Mouse (Mus musculus): ENCODE measurements around the gene Ifit3b. TPM values are rescaled to one million over a fixed set of nuclear protein-coding genes. Genes with fewer than 3 reads are reported as not detected.
A peak's percentile ranks its signal among the peaks of the same experiment; 100 is the strongest.
"Not testable (repeated sequence)": the region's sequence is repeated elsewhere in the genome, so short reads cannot be mapped to it uniquely, and the experiment has no call there.

Gene Ifit3b
- polyA plus RNA-seq (2017; shearing (Covaris generic)) = 10 to 100 TPM in 1 of 2 experiments, 1 to 10 TPM in 1; 9.3 to 14.8 TPM

DNA sequence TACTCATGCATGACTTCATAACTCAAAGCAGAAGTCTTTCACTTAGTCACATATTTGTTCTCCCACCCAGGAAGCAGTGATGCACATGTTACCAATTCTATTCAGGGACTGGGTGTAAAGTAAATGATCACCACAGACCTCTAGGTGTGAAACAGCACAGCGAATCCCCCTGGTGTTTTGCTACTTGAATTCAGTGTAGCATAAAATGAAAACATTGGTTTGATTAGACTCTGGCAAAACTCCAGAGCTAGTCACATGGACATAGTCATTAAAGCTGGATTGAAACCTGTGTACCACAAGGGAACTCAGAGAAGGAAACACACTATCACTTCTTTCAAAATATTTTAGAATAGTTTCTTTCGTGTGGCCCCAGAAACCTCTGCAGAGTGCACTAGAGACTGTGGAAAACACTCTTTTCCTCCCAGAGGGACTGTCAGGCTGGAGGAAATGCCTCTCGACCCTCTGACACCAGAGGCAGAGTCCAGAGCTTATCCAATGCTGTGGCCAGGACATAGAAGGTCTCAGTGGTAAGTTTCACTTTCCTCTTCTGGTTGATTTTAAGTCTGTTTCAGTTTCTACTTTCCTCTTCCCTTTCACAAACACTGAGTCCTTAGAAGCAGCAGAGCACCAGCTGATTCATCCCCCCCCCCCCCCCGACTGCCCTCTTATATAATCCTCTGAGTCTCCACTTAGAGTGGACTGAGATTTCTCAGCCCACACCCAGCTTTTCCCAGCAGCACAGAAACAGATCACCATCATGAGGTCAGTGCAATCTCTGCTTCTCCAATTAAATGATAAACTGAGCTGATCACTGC, at the start of gene Ifit3b:
TSS of gene Ifit3b (plus strand) at position 734 of the 815 bp plus-strand sequence.
- ATAC-seq = peak; percentile 76

- ATAC-seq = peak; percentile 71
Observed at GRCm38 (mm10) chr19:34562556-34562955, 45.2 kb upstream of the Ifit3b start.

DNA sequence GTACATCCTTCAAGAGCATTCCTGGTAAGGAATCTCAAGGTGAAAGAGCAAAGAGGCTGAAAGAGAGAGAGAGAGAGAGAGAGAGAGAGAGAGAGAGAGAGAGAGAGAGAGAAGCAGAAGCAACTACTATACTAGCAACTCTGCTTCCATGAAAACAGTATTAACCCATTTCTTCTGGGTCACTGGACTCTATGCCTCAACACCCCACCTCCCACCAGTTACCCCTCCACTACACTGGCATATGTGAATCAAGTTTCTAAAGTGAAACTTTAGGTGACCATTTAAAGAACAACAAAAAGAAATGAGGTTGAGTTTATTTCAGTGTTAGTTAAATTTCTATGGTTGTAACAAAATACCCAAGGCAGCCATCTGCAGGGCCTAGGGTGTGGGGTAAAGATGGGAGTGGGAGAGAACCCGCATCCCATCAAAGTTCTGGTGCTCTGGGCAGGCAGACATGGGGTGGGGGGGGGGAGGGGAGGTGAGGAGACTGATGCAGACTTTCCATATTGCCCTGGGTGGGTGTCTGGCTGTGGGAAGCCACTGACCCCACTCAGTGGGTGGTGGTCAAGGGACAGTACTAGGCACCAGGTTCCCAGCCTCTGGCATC, 41.5 kb upstream of the Ifit3b start:
- no peak for ATAC-seq

DNA sequence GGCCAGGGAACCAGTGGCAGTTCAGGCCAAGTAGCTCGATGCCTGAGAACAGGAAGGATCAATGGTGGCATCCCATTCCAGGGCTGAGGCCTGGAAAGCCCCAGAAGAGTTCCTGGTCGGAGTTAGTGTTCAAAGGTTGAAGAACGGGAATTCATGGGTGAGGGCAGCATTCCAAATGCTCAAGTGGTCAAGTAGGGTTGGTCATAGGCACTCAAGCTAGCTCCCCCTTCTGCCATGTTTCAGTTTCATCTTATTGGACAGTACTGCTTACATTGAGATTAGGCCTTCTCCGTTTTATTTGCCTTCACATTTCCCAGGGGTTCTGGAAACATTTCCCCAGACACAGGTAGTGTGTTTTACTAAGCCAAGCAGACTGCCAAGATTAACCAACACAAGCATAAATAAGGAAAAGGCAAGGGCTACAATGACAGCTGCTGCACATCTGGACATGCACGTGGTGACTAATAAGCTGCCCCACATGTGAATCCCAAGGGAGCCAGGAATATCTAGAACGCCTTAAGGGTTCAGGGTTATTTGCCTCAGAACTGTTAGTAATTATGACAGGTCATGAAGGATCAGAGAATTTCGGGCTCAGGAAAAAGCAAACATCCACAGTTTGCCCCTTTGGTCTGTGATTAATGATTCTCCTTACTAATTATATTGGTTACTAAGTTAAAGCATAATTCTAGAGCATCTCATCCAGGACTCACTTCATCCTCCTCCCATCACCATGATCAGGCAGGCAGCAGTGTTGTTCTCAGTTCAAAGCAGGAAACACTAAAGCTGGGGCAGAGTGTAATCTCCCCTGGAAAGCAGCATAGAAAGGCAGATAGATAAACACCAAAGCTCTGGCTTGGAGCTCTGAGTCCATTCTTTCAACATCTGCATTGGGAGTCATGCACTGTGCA, 38.5 kb upstream of the Ifit3b start:
- ATAC-seq = no peak

DNA sequence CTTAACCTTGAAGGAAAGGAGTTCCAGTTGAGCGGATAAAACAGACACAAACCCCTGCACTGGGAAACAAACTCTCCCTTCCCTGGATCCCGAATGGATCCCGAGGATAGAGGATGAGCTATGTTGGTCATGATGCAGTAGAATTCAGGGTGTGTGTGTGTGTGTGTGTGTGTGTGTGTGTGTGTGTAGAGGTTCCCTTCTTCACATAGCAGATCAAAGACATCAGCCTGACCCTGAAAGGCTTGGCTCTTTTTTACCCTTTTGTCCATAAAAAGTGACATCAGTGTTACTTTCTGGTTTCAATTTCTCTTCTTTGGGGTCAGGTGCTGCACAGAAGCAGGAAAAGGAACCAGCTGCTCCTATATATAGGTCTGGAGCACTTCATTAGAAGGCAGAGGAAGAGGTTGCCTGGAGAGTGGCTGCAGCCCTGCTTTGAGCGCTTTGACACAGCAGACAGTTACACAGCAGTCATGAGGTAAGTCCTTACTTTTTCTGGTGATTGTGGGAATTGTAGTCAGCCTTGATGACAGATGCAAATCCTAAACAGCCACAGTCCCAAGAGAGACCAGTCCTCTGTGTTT, 37.8 kb upstream of the Ifit3b start:
- peak; percentile 49 for ATAC-seq

DNA sequence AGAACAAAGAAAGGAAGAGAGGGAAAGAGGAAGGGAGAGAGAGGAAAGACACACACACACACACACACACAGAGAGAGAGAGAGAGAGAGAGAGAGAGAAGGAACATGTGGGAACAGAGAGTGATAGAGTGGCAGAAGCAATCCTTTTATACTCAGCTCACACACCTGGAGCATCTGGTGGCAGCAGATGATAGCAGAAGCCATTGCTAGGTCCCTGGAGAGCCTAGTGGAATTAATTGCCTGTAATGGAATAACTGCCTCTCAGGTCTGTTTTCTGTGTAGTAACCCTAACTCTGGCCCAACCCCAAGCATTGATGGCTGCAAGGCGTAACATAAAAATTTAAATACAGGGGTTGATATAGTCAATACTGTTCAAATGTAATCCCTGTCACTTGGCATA, 36.7 kb upstream of the Ifit3b start:
- no peak for ATAC-seq

- no peak for ATAC-seq
Observed at GRCm38 (mm10) chr19:34573650-34574049, 34.1 kb upstream of the Ifit3b start.

GRCm38 (mm10) chr19:34577121-34577520, 30.6 kb upstream of the Ifit3b start:
- ATAC-seq = no peak

- peak; percentile 66 for ATAC-seq
Observed at GRCm38 (mm10) chr19:34582696-34583095, 25.1 kb upstream of the Ifit3b start.

DNA sequence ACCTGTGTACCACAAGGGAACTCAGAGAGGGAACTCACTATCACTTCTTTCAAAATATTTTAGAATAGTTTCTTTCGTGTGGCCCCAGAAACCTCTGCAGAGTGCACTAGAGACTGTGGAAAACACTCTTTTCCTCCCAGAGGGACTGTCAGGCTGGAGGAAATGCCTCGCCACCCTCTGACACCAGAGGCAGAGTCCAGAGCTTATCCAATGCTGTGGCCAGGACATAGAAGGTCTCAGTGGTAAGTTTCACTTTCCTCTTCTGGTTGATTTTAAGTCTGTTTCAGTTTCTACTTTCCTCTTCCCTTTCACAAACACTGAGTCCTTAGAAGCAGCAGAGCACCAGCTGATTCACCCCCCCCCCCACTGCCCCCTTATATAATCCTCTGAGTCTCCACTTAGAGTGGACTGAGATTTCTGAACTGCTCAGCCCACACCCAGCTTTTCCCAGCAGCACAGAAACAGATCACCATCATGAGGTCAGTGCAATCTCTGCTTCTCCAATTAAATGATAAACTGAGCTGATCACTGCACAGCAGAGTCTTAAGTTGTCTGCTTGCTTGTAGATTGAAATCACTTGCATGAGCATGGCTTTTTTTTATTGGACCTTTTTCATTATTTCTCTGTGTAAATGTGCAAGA, 24.5 kb upstream of the Ifit3b start, which contains the start of gene Ifit3:
TSS of gene Ifit3 (plus strand) at position 406 of the 641 bp plus-strand sequence.
- ATAC-seq = peak; percentile 72

GRCm38 (mm10) chr19:34585740-34586458, 21.9 kb upstream of the Ifit3b start:
- ATAC-seq = not testable (repeated sequence)

DNA sequence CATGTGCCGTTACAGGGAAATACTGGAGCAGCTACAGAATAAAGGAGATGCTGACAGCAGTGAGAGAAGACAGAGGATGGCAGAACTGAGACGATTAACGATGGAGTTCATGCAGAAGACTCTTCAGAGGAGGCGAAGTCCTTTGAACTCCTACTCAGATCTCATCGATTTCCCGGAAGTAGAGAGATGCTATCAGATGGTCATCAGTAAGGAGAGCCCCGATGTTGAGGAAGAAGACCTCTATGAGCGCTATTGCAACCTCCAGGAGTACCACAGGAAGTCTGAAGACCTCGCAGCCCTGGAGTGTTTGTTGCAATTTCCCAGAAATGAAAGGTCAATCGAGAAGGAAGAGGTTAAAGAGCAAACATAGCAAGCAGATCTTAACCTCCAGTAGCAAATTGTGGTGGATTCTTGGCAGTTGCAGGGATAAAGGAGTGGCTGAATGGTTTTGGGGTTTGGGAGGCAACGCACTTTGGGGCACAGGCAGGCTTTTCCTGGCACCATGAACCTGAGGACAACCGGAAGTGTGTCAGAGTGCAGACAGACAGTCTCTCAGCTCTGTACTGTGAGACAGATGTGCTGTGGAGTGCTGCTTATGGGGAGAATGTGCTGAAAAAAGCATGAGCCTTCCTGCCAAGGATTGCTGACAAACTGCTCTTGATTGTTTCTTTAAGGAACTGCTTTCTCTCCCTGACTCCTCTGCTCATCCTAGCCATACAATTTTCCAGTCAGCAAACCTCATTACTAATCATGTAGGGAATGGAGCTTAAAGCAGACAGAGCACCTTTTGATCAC, 19.7 kb upstream of the Ifit3b start:
- ATAC-seq = peak; percentile 82

- ATAC-seq = no peak
Observed at GRCm38 (mm10) chr19:34588959-34589358, 18.8 kb upstream of the Ifit3b start.

DNA sequence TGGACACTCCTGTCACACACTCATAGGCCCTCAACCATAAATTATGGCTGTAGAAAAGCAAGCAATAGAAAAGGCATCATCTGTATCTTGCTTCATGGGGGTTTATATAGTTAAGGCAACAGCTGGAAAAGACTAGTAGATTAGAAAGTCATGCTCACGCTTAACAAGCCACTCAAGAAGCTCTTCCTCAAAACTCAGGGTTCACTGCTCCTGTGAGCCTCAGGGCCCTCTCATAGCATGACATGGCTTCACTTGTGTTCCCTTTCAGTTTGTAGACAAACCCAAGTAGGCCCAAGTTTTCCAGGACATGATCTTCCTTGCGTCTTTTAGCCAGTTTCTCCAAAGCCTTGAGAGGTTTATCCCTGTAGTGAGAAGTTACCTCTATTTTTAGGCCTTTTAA, 14.3 kb upstream of the Ifit3b start:
- ATAC-seq = no peak

GRCm38 (mm10) chr19:34594523-34594922, 13.2 kb upstream of the Ifit3b start:
- ATAC-seq = not testable (repeated sequence)

DNA sequence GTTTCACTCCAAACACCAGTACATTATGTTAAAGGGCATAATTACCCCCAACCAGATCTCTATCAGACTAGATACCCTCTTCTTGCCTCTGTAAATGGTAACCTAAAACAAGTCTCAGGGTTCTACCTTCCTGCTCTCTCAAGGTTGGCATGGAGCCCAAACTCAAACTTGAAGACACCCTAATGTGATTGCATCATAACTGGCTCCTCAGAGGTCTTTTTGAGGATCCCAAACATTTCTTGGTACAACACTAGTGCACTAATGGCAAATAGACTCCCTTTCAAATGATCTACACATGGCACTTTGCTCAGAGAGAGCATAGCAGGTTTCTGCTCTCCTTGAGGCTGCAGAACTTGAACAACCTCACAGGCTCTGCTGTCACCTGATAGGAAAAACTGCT, 11.0 kb upstream of the Ifit3b start:
- ATAC-seq = peak; percentile 10

GRCm38 (mm10) chr19:34598341-34598740, 9.4 kb upstream of the Ifit3b start:
- no peak for ATAC-seq

DNA sequence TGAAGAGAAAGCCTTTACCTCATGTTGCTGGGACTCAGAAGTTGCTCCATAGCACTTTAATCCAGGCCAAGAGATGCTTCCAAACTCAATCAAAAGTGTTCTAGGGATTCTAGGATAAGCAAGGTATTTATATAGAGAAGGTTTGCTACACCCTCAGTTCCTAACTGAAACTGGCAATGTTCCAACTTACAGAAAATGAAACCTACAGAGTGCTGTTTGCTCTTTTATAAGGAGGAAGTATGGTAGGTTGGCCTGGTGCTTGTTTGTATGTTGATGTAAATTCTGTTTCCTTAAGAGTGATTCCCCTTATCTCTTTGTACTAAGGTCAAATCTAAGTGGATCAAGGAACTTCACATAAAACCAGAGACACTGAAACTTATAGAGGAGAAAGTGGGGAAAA, 8.5 kb upstream of the Ifit3b start:
- ATAC-seq = peak; percentile 77

- ATAC-seq = peak; percentile 78
Observed at GRCm38 (mm10) chr19:34601888-34602287, 5.9 kb upstream of the Ifit3b start, which contains the start of gene Ifit1bl1. TSS of gene Ifit1bl1 (minus strand) at chr19:34601956.

DNA sequence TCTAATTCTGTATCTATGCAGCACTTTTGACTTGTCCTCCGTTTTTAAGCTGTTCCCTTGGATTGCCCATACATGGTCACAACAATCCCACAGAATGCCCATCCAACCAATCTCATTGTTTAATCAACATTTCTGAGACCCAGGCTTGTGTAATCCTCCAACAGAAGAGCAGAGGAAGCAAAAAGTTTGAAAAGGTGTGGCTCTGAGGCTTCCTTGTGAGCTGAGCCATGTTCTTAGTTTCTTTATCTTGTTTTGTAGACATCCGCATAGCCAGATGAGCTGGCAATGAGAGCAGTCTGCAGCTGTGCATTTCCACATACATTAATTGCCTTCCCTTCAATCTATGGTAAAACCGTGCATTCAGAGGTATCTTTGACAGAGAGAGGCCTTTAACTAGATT, 2.3 kb upstream of the Ifit3b start:
- ATAC-seq = no peak

All from CD4-positive, CD25-positive, alpha-beta regulatory T cell, adult 4 months (primary cell).